Mouse (Mus musculus) kidney, adult 2 months (tissue): ENCODE measurements around the gene Enthd1. TPM values are rescaled to one million over a fixed set of nuclear protein-coding genes. Genes with fewer than 3 reads are reported as not detected.

Experiments used
- DNase-seq: peaks from one replicate; pipeline ENCODE4 v3.0.0; 2021
- H3K27ac ChIP-seq: fragments of 200-500 bp; 2 replicates; pipeline ENCODE4 v1.5.1; 2012; ENCODE audit warnings: low read depth, low read length, control low read depth, inconsistent platforms; ENCODE audit not compliant: insufficient read depth
- H3K27me3 ChIP-seq: fragments of 200-500 bp; replicated peaks from 2 replicates; pipeline ENCODE4 v1.6.1; 2012; ENCODE audit warnings: mild to moderate bottlenecking, moderate library complexity, low read length, inconsistent platforms; ENCODE audit not compliant: control insufficient read depth, insufficient read depth
- H3K36me3 ChIP-seq: fragments of 200-500 bp; 2 replicates; pipeline ENCODE4 v1.6.1; 2012; ENCODE audit warnings: mild to moderate bottlenecking, moderate library complexity, low read length, inconsistent platforms; ENCODE audit not compliant: control insufficient read depth, insufficient read depth
- H3K4me1 ChIP-seq: fragments of 200-500 bp; 2 replicates; pipeline ENCODE4 v1.6.1; 2011; ENCODE audit warnings: low read length; ENCODE audit not compliant: control insufficient read depth, insufficient read depth
- H3K4me3 ChIP-seq: fragments of 200-500 bp; 2 replicates; pipeline ENCODE4 v1.5.1; 2011; ENCODE audit warnings: mild to moderate bottlenecking, low read depth, low read length, control low read depth; ENCODE audit not compliant: insufficient read depth
- CTCF ChIP-seq: fragments of 200-500 bp; conservative IDR thresholded peaks from 2 replicates; pipeline ENCODE4 v1.5.1; 2011; ENCODE audit warnings: low read depth, mild to moderate bottlenecking, control low read depth, low read length, moderate library complexity, mixed read lengths; ENCODE audit not compliant: insufficient read depth, insufficient read length
- POLR2A ChIP-seq: fragments of 200-500 bp; IDR thresholded peaks from one replicate; pipeline ENCODE4 v1.6.1; 2011; ENCODE audit warnings: low read depth, low read length, control low read depth
- WGBS: fragments of 180-500 bp; shearing (Covaris S2); methylation state at CpG from one replicate; pipeline ENCODE4 v1.1.7; 2018; 5-methylcytosine and 5-hydroxymethylcytosine counted together
- polyA plus RNA-seq: library from polyadenylated mRNA; depleted of rRNA; stranded (reverse); fragments of >200 nt; gene quantifications from 2 replicates; pipeline ENCODE4 v1.2.3, GENCODE M21; 2012

Gene Enthd1
- polyA plus RNA-seq, 1 experiment: not detected

DNA sequence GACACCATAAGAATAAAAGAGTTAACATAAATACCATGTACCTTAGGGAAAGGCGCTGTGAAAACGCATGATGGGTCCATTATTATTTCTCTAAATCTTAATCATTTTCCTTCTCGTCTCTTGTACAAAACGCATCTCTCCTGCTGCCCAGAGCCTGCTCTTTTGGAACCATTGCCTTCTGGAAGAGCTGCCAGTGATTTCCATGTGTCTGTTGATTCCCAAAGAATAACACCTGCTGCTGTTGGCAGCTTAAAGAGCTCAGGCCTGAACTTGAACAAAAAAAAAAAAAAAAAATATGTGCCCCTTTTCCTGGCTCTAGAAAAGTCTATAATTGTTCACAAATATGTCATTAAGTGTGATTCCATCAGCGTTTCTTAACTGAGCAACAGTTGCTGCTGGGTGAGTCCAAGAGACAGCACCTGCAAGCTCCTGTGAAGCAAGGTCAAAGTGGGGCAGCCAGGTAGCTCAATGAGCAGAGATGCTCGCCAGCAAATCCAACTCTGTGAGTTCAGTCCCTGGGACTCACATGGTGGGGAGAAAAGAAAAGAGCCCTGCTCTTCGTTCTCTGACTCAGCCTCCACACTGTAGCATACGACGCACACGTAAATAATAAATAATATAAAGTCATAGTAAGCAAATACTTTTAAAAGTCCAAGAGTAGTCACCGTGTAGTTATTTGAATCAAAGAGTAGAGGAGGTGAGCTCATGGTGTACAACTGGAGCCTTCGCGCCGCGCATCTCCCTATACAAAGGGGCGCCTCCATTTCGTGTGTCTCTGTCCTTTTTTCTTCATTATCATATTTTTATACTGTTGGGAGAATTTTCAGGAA, 9.5 kb upstream of the Enthd1 start:
- Histone ChIP-seq H3K4me3 (no peak overlapping the region), H3K36me3 (no peaks in the 10 kb centered on the region), H3K27me3 (no peaks in the 10 kb centered on the region), H3K4me1 (no peaks in the 10 kb centered on the region), H3K27ac (no peak overlapping the region)
- TF ChIP-seq POLR2A: no peak
- TF ChIP-seq CTCF: no peak
- WGBS: 95% methylated on average over 17 of the region's 17 CpGs
- DNase-seq: no peak

DNA sequence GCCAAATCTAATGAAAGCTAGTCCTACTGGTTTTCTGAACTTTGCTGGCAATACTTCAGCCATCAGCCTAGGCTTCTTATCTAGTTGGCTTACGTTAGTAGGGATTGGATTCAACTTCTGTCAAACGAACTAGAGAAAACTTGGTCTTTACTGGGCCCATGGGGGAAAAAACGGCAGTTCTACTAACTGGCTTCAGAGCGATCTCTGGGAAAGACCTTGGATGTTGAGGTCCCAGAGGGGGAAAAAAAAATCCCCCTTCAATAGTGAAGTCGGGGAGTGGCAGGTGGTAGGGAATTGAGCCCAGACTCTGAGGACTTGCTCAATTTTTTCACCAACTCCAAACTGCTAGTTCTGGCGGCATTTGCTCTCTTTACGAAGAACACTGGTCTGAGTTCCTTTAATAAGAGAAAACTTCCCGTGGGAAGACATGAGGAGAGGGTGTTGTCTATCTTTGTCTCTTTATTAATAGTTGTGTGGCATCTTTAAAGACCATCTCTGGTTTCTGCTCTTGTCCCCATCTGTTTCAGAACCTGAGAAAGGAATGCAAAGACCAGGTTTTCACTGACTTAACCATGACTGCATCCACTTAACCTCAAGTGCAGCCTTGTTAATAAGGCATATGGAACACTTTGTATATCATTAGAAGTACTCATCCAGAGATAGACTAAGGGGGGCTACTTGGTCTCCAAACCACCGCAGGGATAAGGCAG, 8.0 kb upstream of the Enthd1 start:
- H3K4me3 ChIP-seq: no peak overlapping the region
- TF ChIP-seq CTCF: no peak
- TF ChIP-seq POLR2A: no peak
- 77% methylated on average over 9 of the region's 9 CpGs for WGBS

DNA sequence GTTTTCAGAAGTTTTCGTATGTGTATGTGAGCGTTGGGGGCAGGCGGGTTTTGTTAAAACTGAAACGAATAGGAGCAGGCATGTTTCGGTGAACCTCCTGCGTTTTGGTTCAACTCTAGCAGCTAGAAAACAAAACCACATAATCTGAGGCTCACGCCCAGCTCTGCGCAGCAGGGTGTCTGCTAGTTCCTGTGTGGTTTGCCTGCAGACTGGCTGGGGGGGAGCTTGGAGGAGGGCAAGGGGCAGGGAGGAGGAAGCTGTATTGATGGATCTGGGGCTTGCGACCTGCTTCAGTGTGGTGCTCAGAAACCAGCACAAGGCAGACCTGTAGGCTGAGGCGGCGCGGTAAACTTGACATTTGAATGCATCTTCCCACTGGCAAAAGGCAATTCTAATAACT, 7.3 kb upstream of the Enthd1 start, which contains the start of gene Grap2:
Gene Grap2 (plus strand): TSS at position 304 of the 400 bp plus-strand sequence.
- DNase-seq: peak; percentile 17
- Histone ChIP-seq H3K27me3 (no peaks in the 10 kb centered on the region), H3K36me3 (no peaks in the 10 kb centered on the region), H3K27ac (no peak within 1 kb of the TSS), H3K4me1 (no peaks in the 10 kb centered on the region), H3K4me3 (no peak within 1 kb of the TSS)
- 74% methylated on average over 12 of the region's 12 CpGs for WGBS
- TF ChIP-seq CTCF (no peak), POLR2A (no peak)

More for the DNA sequence above, 8.0 kb upstream of the Enthd1 start:
- no peaks in the 10 kb centered on the region for H3K27me3 ChIP-seq
- H3K36me3 ChIP-seq: no peaks in the 10 kb centered on the region
- no peak for DNase-seq
- no peaks in the 10 kb centered on the region for H3K4me1 ChIP-seq
- H3K27ac ChIP-seq: no peak overlapping the region

DNA sequence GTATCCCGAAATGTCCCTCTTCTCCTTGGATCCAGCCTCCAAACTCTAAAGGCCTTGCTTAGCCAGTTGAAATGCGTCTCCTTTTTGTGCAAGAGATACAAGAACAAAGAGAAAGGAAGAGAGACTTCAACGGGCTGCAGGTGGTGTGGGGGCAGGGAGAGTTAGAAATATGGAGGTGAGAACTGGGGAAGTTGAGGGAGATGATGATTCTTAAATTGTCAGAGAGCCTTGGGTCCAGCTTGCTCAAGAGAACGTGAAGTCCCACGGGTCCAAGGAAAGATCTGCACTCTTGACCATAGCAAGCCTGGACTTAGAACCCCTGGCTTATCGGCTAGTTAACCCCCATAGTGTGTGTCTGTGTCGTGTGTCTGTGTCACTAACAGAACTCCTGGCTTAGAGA, 6.7 kb upstream of the Enthd1 start:
- Histone ChIP-seq H3K36me3 (no peaks in the 10 kb centered on the region), H3K4me1 (no peaks in the 10 kb centered on the region), H3K4me3 (no peak overlapping the region), H3K27me3 (no peaks in the 10 kb centered on the region), H3K27ac (no peak overlapping the region)
- no peak for TF ChIP-seq POLR2A
- TF ChIP-seq CTCF: no peak
- no peak for DNase-seq
- WGBS: 78% methylated on average over 7 of the region's 7 CpGs

DNA sequence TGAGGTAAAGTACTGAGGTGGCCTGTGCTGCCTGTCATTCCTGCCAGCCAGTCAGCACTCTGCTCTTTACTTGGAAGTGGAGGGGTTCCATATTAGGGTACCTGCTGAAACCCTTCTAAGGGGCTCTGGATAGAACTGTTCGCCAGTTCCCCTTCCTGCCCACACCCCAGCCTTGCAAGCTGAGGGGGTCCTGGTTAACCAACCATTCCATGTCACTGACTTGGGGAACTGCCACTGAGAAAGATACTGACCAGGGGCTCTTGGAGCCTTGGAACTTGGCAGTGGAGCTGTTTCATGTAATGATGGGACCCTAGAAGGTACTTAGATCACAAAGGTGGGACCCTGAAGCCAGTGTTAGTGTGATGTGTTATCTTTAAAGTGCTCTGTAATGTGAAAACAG, 5.3 kb upstream of the Enthd1 start:
- no peak overlapping the region for H3K4me3 ChIP-seq
- H3K27ac ChIP-seq: no peak overlapping the region
- WGBS: 86% methylated on average over 1 of the region's 1 CpGs
- DNase-seq: no peak
- TF ChIP-seq POLR2A (no peak), CTCF (no peak)
- no peaks in the 10 kb centered on the region for H3K27me3 ChIP-seq
- H3K36me3 ChIP-seq: no peaks in the 10 kb centered on the region
- no peaks in the 10 kb centered on the region for H3K4me1 ChIP-seq

DNA sequence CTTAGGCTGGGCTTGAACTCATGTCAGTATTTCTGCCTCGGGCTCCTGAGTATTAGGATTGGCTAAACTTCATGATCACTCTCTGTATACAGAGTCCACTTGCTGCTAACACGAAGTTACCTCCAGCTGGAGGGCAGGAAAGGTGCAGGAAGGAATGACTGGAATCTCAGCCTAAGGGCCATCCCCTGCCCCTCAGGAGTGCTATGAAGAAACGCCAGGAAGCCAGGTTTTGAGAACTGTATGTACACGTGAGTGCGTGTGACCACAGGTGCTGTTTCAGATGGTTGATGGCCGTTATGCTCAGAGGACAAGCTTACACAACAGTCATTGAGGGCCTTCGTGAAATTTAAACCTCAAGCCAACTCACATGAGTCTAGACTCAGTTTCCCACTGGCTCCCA, 4.2 kb upstream of the Enthd1 start:
- Histone ChIP-seq H3K27me3 (no peaks in the 10 kb centered on the region), H3K27ac (no peak overlapping the region), H3K4me1 (no peaks in the 10 kb centered on the region), H3K4me3 (no peak overlapping the region), H3K36me3 (no peaks in the 10 kb centered on the region)
- TF ChIP-seq CTCF: no peak
- no peak for TF ChIP-seq POLR2A
- no peak for DNase-seq
- WGBS: 61% methylated on average over 7 of the region's 7 CpGs

DNA sequence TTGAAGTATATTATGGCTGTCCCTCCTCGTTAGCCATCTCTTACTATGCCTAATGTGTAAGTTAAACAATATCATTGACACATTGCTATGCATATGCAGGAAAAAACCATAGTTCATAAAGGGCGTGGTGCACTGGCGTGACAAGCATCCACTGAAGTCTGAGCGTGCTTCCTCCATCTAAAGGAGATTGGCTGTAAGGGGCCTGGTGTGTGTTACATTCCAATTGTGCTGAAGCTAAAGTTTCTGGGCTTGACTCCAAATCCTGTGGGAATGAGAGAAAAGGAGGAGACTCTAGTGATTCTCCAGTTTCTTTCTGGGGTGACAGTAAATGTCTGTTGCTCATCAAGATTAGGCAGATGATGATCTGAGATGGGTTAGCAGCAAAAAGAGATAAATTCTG, 2.8 kb upstream of the Enthd1 start:
- 70% methylated on average over 4 of the region's 4 CpGs for WGBS
- H3K27ac ChIP-seq: no peak overlapping the region
- no peak for DNase-seq

More for the DNA sequence above, 2.8 kb upstream of the Enthd1 start:
- no peak overlapping the region for H3K4me3 ChIP-seq
- H3K36me3 ChIP-seq: no peaks in the 10 kb centered on the region
- no peak for TF ChIP-seq CTCF
- TF ChIP-seq POLR2A: no peak
- H3K27me3 ChIP-seq: no peaks in the 10 kb centered on the region
- no peaks in the 10 kb centered on the region for H3K4me1 ChIP-seq
